Mouse (Mus musculus): ENCODE data around the gene Rab37. TPM values are rescaled to one million over a fixed set of nuclear protein-coding genes. Genes with fewer than 3 reads are reported as not detected.

Gene Rab37
- polyA plus RNA-seq, 1 experiment from 2014 or later, result 2.2 TPM

DNA sequence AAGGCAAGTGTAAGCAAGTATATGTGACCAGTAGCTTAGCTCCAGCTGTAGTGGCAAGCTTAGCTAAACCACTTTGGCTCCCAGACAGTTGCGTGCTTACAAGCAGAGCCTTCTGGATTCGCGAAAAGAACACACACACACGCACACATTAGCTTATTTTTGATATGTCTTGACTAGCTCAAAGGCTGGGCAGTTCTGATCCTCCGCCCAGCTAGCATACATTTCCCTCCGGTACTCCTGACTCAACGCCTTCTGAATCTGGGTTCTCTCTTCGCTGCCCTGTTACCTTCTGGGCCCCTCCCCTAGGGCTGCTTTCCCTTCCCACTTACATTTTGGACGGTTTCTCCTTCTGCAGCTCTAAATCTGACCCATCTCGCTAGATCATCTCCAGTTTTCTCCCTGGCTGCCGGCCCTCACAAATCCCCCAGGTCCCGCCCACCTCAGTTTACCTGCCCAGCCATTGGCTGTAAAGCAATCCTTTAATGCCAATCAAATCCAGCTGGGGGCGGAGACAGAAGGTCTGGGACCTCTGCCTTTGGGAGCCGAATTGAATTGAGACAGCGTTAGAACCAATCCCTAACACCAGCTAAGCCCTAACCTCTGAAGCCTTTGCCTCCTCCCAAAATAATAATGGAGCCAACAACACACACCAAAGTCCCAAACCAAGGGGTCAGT lies 60.7 kb downstream of the Rab37 start:
- H3K36me3 ChIP-seq (ENCODE audit: insufficient read depth, low read length), result no peaks in the 10 kb centered on the region
- peaks cover 17% of the 10 kb centered on the region for H3K4me1 ChIP-seq (ENCODE audit: insufficient read depth, low read length)
- H3K27me3 ChIP-seq (ENCODE audit: insufficient read depth, low read length), result peaks cover 20% of the 10 kb centered on the region
- H3K9ac ChIP-seq (replicated peaks; ENCODE audit: low read length), result no peak overlapping the region; the same call in none of the 2 replicates
- peak overlapping the region; percentile 59 for H3K4me2 ChIP-seq (replicated peaks; ENCODE audit: low read depth, low read length)
- H3K9me3 ChIP-seq (ENCODE audit: low read length), result no peaks in the 10 kb centered on the region
- no peak overlapping the region for H3K27ac ChIP-seq (ENCODE audit: low read length)
- H3K4me3 ChIP-seq (ENCODE audit: low read length), result peak overlapping the region; percentile 41
- 4% methylated on average over 15 of the region's 15 CpGs for WGBS
- ATAC-seq (ENCODE audit: low FRiP score, low TSS enrichment), result peak; percentile 70; the same call in 1 of the 2 replicates

DNA sequence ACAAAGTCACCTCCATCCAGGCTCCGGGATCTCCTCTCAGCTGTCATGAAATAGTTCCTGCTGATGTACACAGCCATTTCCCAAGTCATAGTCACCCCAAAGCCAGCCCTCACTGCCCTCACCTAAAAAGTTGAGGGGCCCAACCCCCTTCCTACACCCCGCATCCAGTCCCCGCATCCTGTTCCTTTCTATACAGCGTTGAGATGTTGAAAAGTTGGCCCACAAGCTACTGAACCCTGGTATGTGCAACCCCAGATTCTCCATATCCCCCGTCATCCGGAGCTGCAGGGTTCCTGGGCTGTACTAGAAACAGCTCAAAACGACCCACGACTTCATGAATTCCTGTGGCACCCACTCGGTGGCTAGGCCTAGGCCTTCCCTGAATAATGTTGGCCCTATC lies 61.9 kb downstream of the Rab37 start:
- ATAC-seq (ENCODE audit: low FRiP score, low TSS enrichment), result no peak
- Histone ChIP-seq H3K4me3 (ENCODE audit: low read length) (no peak overlapping the region), H3K4me1 (ENCODE audit: insufficient read depth, low read length) (peaks cover 19% of the 10 kb centered on the region), H3K27ac (ENCODE audit: low read length) (no peak overlapping the region), H3K9ac (replicated peaks; ENCODE audit: low read length) (no peak overlapping the region), H3K27me3 (ENCODE audit: insufficient read depth, low read length) (peaks cover 20% of the 10 kb centered on the region), H3K9me3 (ENCODE audit: low read length) (no peaks in the 10 kb centered on the region), H3K36me3 (ENCODE audit: insufficient read depth, low read length) (no peaks in the 10 kb centered on the region), H3K4me2 (replicated peaks; ENCODE audit: low read depth, low read length) (no peak overlapping the region; the same call in 1 of the 2 replicates)
- 76% methylated on average over 9 of the region's 9 CpGs for WGBS

DNA sequence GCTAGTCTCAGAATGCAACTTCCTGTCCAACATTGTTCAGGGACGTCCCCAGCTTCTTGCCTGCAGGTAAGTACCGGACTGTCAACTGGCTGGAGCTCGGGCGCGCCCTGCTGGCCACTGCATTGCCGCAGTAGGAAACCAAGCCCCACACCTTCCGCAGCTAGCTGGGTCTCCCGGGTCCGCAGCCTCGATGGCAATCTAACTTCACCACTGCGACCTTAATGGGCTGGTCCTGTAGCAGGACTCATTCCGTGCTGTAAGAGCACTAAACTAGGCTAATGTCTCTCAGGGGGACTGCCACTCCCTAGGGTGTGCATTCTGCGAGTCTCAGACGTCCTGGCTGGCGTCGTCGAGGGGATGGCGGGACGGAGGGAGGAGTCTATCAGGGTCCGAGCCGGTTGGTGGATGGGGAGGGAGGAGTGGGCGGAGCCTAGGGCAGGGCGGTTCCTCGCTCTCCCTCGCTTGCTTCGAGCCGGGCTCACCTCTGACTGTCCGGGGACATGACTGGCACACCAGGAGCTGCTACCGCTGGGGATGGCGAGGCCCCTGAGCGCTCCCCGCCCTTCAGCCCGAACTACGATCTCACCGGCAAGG lies 62.6 kb downstream of the Rab37 start:
- Histone ChIP-seq H3K9ac (replicated peaks; ENCODE audit: low read length) (no peak overlapping the region), H3K4me3 (ENCODE audit: low read length) (peak overlapping the region; percentile 34), H3K27ac (ENCODE audit: low read length) (no peak overlapping the region), H3K9me3 (ENCODE audit: low read length) (no peaks in the 10 kb centered on the region), H3K4me2 (replicated peaks; ENCODE audit: low read depth, low read length) (peak overlapping the region; percentile 43), H3K27me3 (ENCODE audit: insufficient read depth, low read length) (peaks cover 20% of the 10 kb centered on the region), H3K4me1 (ENCODE audit: insufficient read depth, low read length) (peaks cover 25% of the 10 kb centered on the region), H3K36me3 (ENCODE audit: insufficient read depth, low read length) (no peaks in the 10 kb centered on the region)
- peak; percentile 84 for ATAC-seq (ENCODE audit: low FRiP score, low TSS enrichment)
- under 1% methylated on average over 35 of the region's 35 CpGs for WGBS

DNA sequence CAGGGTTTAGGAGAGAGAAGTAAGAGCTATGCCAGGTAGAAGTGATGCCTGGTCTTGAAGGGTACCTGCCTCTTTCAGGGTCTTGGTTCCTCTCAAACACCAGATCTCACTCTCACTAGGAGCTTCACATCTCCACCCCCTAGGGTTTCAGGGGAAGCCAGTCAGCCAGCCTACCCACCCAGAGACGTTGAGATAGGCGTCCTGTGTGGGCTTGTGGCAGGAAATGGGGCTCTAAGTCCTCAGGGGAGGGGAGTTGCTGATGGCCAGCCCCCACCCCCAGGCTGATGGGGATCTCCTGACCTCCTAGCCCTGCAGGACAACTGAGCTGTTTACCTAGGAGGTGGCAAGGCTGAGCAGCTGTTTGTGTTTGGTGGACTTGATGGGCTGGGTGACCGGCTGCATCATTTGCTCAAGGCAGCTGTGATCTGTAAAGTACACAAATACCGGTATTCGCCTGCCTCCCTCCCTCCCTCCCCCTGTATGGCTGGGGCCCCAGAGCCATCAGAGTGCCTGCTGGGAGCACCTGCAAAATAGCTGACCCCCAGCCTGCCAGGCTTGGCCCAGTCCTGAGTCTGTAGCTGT lies 63.9 kb downstream of the Rab37 start:
- peaks cover 20% of the 10 kb centered on the region for H3K27me3 ChIP-seq (ENCODE audit: insufficient read depth, low read length)
- no peak overlapping the region for H3K9ac ChIP-seq (replicated peaks; ENCODE audit: low read length)
- H3K4me1 ChIP-seq (ENCODE audit: insufficient read depth, low read length), result peaks cover 25% of the 10 kb centered on the region
- no peak for ATAC-seq (ENCODE audit: low FRiP score, low TSS enrichment)
- no peaks in the 10 kb centered on the region for H3K36me3 ChIP-seq (ENCODE audit: insufficient read depth, low read length)
- H3K27ac ChIP-seq (ENCODE audit: low read length), result no peak overlapping the region
- H3K4me2 ChIP-seq (replicated peaks; ENCODE audit: low read depth, low read length), result no peak overlapping the region
- H3K9me3 ChIP-seq (ENCODE audit: low read length), result 0 out of 2 replicates have a peak, but pooled peaks cover 2% of the 10 kb centered on the region
- 1% methylated on average over 5 of the region's 5 CpGs for WGBS
- no peak overlapping the region for H3K4me3 ChIP-seq (ENCODE audit: low read length)

DNA sequence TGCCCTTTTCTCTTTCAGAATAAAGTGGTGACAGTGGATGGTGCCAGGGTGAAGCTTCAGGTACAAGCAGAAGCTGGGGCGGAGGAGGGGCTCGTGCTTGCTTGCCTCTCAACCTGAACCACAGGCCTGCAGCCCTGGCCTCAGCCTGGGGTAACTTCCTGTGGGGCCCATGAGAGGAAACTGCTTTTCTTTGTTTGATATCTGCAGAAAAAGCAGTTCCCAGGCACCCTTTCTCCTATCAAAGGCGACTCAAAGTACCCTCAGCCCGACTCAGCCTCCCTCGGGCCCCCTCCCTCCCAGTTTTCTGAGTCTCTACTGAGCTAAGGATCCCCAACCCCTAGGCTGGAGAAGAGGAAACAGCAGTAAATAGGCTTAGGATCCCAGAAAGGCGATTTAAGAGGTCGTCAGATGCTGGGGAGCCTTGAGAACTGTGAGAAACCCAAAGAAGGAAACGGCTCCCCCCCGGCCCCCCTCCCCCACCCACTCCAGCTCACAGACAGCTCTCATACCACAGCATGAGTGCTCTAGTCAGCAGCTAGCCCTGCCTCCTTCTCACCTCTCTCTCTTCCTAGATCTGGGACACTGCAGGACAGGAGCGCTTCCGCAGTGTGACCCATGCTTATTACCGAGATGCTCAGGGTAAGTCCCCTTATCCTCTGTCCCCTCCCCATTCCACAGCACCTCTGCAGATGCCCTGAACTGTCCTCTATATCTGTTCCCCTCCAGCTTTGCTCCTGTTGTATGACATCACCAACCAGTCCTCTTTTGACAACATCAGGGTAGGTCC lies 66.9 kb downstream of the Rab37 start:
- H3K9me3 ChIP-seq (ENCODE audit: low read length), result 0 out of 2 replicates have a peak, but pooled peaks cover 2% of the 10 kb centered on the region
- peak overlapping the region; percentile 59 for H3K9ac ChIP-seq (replicated peaks; ENCODE audit: low read length)
- H3K4me2 ChIP-seq (replicated peaks; ENCODE audit: low read depth, low read length), result 0 out of 2 replicates have a peak overlapping the region, but pooled peaks have one; percentile 4
- H3K27me3 ChIP-seq (ENCODE audit: insufficient read depth, low read length), result peaks cover 11% of the 10 kb centered on the region
- H3K36me3 ChIP-seq (ENCODE audit: insufficient read depth, low read length), result no peaks in the 10 kb centered on the region
- peaks cover 23% of the 10 kb centered on the region for H3K4me1 ChIP-seq (ENCODE audit: insufficient read depth, low read length)
- H3K27ac ChIP-seq (ENCODE audit: low read length), result peak overlapping the region; percentile 70
- no peak overlapping the region for H3K4me3 ChIP-seq (ENCODE audit: low read length)
- ATAC-seq (ENCODE audit: low FRiP score, low TSS enrichment), result no peak
- WGBS, result 26% methylated on average over 12 of the region's 12 CpGs

DNA sequence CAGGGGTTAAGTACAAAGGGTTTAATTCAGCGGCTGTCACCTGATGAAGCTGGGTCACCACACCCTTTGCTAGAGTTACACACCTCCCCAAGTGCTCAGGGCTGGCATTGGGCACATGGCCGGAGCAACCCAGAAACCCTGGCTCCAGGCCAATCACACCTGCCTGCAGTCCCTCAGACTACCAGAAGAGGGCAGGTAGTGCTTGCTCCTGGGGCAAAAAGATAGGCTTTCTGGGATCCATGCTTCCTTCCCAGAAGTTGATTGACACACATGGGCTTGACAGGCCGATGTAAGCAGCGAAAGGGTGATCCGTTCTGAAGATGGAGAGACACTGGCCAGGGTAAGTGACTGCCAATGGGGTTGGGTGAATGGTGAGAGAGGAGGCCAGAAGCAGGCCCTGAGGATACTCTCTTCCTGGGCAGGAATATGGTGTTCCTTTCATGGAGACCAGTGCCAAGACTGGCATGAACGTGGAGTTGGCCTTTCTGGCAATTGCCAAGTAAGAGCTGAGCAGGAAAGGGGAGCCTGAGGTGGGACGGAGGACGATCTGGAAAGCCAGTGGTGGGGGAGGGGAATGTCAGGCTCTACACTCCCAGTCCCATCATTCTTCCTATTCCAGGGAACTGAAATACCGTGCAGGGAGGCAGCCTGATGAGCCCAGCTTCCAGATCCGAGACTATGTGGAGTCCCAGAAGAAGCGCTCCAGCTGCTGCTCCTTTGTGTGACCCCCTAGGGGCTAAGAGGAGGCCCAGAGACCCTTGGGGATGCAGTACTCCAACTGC lies 69.0 kb downstream of the Rab37 start:
- H3K27me3 ChIP-seq (ENCODE audit: insufficient read depth, low read length), result no peaks in the 10 kb centered on the region; the same call in none of the 2 replicates
- H3K4me1 ChIP-seq (ENCODE audit: insufficient read depth, low read length), result peaks cover 26% of the 10 kb centered on the region
- no peak for ATAC-seq (ENCODE audit: low FRiP score, low TSS enrichment)
- no peak overlapping the region for H3K4me3 ChIP-seq (ENCODE audit: low read length)
- no peak overlapping the region for H3K4me2 ChIP-seq (replicated peaks; ENCODE audit: low read depth, low read length)
- 0 out of 2 replicates have a peak, but pooled peaks cover 2% of the 10 kb centered on the region for H3K9me3 ChIP-seq (ENCODE audit: low read length)
- WGBS, result 54% methylated on average over 11 of the region's 11 CpGs
- no peak overlapping the region for H3K27ac ChIP-seq (ENCODE audit: low read length)
- no peaks in the 10 kb centered on the region for H3K36me3 ChIP-seq (ENCODE audit: insufficient read depth, low read length)
- H3K9ac ChIP-seq (replicated peaks; ENCODE audit: low read length), result no peak overlapping the region

DNA sequence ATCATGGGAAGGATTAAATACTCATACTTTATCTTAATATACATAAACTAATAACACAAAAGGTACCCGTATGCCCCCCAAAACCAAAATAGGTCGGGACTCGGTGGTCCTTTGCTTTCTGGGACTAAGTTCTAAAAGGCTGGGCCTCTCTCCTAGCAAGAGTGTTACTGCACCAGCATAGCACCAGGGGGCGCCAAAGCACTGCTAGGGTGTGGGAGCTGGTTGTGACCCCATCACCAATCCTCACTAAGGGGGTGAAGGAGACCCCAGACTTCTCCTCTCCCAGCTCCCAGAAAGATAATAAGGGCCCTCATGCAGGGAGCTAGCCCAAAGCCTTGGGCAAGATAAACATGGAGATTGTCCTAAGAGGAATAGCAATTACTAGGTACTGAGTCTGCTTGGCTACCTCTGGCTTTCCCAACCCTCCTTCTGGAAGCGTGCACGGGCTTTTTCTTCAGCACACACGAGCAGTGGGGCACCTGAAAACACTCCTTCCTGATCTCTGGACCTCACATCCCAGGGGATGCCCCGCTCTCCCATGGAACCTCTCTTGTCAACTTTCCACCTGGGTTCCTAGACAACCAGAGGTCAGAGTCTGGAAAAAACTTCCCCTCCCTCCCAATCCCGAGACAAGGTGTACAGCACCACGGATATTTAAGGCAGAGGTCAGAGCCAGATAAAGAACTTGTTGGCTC lies 69.8 kb downstream of the Rab37 start:
- Histone ChIP-seq H3K36me3 (ENCODE audit: insufficient read depth, low read length) (no peaks in the 10 kb centered on the region), H3K4me2 (replicated peaks; ENCODE audit: low read depth, low read length) (no peak overlapping the region), H3K9me3 (ENCODE audit: low read length) (0 out of 2 replicates have a peak, but pooled peaks cover 2% of the 10 kb centered on the region), H3K9ac (replicated peaks; ENCODE audit: low read length) (no peak overlapping the region), H3K27ac (ENCODE audit: low read length) (no peak overlapping the region), H3K4me1 (ENCODE audit: insufficient read depth, low read length) (peaks cover 34% of the 10 kb centered on the region), H3K27me3 (ENCODE audit: insufficient read depth, low read length) (no peaks in the 10 kb centered on the region; the same call in 1 of the 2 replicates), H3K4me3 (ENCODE audit: low read length) (no peak overlapping the region)
- no peak for ATAC-seq (ENCODE audit: low FRiP score, low TSS enrichment)
- 35% methylated on average over 10 of the region's 10 CpGs for WGBS

DNA sequence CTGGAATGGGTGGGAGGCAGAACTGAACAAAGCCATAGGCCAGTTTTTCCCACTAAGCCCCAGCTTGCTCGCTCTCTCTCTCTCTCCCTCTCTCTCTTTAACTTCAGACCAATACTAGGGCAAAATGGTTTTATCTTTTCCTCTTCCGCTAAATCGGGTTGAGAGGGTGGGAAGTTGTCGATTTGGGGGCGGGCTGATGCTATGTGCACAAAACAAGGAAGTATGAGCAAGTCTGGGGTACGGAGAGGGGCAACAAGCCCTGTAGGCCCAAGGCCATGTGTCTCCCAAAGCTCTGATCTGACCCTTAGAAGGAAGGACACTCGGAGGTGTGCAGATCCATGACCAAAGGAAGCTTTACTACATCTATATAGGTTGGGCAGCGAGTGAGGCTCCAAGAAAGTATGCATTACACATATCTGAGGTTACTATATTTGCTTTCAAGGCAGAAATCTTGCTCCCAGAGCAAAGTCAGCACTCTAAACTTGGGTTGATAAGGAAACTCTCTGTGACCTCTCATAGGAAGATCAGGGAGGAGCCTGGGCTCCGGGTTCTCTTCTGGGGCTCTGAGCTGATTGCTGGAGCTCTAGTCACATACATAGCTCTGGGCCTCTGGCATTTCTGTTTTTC lies 70.5 kb downstream of the Rab37 start:
- H3K36me3 ChIP-seq (ENCODE audit: insufficient read depth, low read length), result no peaks in the 10 kb centered on the region
- no peak overlapping the region for H3K9ac ChIP-seq (replicated peaks; ENCODE audit: low read length)
- H3K4me2 ChIP-seq (replicated peaks; ENCODE audit: low read depth, low read length), result no peak overlapping the region
- no peak overlapping the region for H3K4me3 ChIP-seq (ENCODE audit: low read length)
- ATAC-seq (ENCODE audit: low FRiP score, low TSS enrichment), result no peak
- H3K27me3 ChIP-seq (ENCODE audit: insufficient read depth, low read length), result no peaks in the 10 kb centered on the region; the same call in 1 of the 2 replicates
- peaks cover 35% of the 10 kb centered on the region for H3K4me1 ChIP-seq (ENCODE audit: insufficient read depth, low read length)
- H3K27ac ChIP-seq (ENCODE audit: low read length), result no peak overlapping the region
- WGBS, result 69% methylated on average over 9 of the region's 9 CpGs
- H3K9me3 ChIP-seq (ENCODE audit: low read length), result 0 out of 2 replicates have a peak, but pooled peaks cover 2% of the 10 kb centered on the region

Data from kidney, embryonic 16.5 days (tissue).